Mouse (Mus musculus): ENCODE measurements around the gene Sorl1. TPM values are rescaled to one million over a fixed set of nuclear protein-coding genes. Genes with fewer than 3 reads are reported as not detected.

The Sorl1 gene
- total and polyA plus RNA-seq, 3 experiments = 2.5 to 12.3 (median 6.3) TPM

DNA sequence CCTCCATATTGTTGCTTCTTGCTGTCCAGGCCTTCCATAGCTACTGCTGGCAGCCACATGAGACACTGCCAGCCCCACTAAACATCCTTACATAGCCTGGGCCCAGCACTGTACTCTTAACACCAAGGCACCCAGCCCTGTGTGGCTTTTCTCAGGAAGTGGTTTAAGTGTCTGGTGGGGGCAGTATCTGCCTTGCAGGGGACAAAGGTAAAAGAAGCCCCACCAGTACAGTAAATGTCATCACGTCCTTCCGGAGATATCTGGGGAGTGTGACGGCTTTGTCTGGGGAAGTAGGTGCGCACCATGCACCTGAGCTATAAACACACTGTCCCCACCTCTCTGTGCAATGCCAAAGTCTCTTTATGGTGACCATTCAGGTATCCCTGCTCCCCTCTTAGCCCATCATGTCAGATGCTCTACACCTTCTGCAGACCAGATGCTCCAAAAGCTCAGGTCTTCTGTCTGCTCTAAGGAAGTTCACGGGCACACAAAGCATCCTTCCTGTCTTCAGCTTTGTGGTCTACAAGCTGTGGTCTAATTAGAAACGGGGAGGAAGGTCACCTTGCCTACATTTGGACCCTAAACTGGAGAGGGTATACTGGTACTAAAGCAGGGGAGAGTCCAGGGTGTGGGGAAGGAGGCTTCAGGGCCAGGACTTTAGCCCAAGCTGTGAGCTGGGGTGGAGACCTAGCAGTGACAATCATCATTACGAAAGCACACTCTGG is 26.9 kb downstream of the Sorl1 start:
- peaks cover 0 to 59% of the 10 kb centered on the region in 2 experiments; a peak in 2 of 4 replicates for H3K4me1 ChIP-seq (ENCODE audit: control insufficient read depth in 1 of 2, insufficient read depth in 2 of 2)
- no peaks in the 10 kb centered on the region for H3K9me3 ChIP-seq (replicated peaks; ENCODE audit: low read length)
- peaks cover 0 to 45% of the 10 kb centered on the region in 2 experiments for H3K36me3 ChIP-seq (replicated peaks in 1 of 2; ENCODE audit: control insufficient read depth in 1 of 2, insufficient read depth in 1 of 2, low read length in 1 of 2)
- in situ Hi-C loops (cut with MboI; ENCODE audit: low pct_ligation_motif_present, low pct_unique_long_range_greater_than_20kb, low sequenced_read_pairs) = no loop called here
- H3K79me2 ChIP-seq (replicated peaks; ENCODE audit: control insufficient read depth, extremely low read depth, insufficient read depth, poor library complexity, severe bottlenecking) = no peaks in the 10 kb centered on the region
- no peak overlapping the region for H3K27ac ChIP-seq (ENCODE audit: insufficient read depth, low read depth)
- no peak for DNase-seq (ENCODE audit: extremely low read depth)
- H3K27me3 ChIP-seq (replicated peaks) = no peaks in the 10 kb centered on the region
- no peak overlapping the region for H3K4me3 ChIP-seq (replicated peaks in 1 of 3; ENCODE audit: low read depth in 2 of 3, low read length in 2 of 3, poor library complexity in 1 of 3)
- no peak overlapping the region for H3K4me2 ChIP-seq (ENCODE audit: insufficient read depth, low read depth, poor library complexity, severe bottlenecking)
- dilution Hi-C loops (cut with MboI; ENCODE audit: extremely low pct_ligation_motif_present, extremely low pct_unique_long_range_greater_than_20kb, low sequenced_read_pairs) = no loop called here
- no peak overlapping the region for H3K9ac ChIP-seq (ENCODE audit: insufficient read depth, low read depth)
- TF ChIP-seq SIN3A (IDR thresholded peaks at IDR 0.05; ENCODE audit: low read length) = no peak
- TF ChIP-seq SMC3 (IDR thresholded peaks at IDR 0.05; ENCODE audit: low read depth, low read length) = no peak
- TF ChIP-seq HCFC1 (IDR thresholded peaks at IDR 0.05; ENCODE audit: low read depth, low read length) = no peak
- no peak for TF ChIP-seq POLR2AphosphoS2 (IDR thresholded peaks at IDR 0.05; ENCODE audit: low read depth, low read length)
- TF ChIP-seq USF1 (IDR thresholded peaks at IDR 0.05; ENCODE audit: low read depth, low read length) = no peak
- no peak for TF ChIP-seq JUN (IDR thresholded peaks at IDR 0.05; ENCODE audit: insufficient read depth, low read depth, low read length)
- no peak for TF ChIP-seq NELFE (IDR thresholded peaks at IDR 0.05; ENCODE audit: low read depth, low read length)
- no peak for TF ChIP-seq POLR2A (IDR thresholded peaks at IDR 0.05; ENCODE audit: low read depth, low read length)
- TF ChIP-seq MAX (IDR thresholded peaks at IDR 0.05; ENCODE audit: low read length) = no peak
- no peak for TF ChIP-seq MAZ (IDR thresholded peaks at IDR 0.05; ENCODE audit: low read depth, low read length)
- TF ChIP-seq JUND (conservative IDR thresholded peaks at IDR 0.05; ENCODE audit: low read depth, low read length) = no peak
- TF ChIP-seq CHD2 (IDR thresholded peaks at IDR 0.05; ENCODE audit: low read length) = no peak

DNA sequence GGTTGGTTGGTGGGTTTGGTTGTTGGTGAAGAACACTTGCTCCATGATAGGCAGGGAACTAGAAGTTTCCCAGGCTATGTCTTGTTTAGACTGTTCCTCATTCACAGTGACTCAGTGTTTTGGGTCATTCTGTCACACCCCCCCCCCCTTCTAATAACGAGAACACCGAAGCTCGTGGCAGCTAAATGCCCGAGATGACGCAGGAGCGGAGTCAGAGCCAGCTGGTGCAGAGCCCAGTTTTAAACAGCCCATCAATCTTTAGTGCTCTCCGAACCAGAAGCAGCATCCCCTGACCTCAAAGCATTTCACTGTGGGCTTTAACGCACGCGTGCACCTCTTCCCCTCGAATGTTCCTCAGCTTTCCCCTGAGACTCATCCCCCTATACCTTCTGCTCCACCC is 29.3 kb downstream of the Sorl1 start:
- Histone ChIP-seq H3K36me3 (replicated peaks in 1 of 2; ENCODE audit: control insufficient read depth in 1 of 2, insufficient read depth in 1 of 2, low read length in 1 of 2) (peaks cover 0 to 57% of the 10 kb centered on the region in 2 experiments), H3K27me3 (replicated peaks) (no peaks in the 10 kb centered on the region), H3K27ac (ENCODE audit: insufficient read depth, low read depth) (no peak overlapping the region), H3K9me3 (replicated peaks; ENCODE audit: low read length) (no peaks in the 10 kb centered on the region), H3K4me1 (ENCODE audit: control insufficient read depth in 1 of 2, insufficient read depth in 2 of 2) (peaks cover 0 to 51% of the 10 kb centered on the region in 2 experiments; a peak in 2 of 4 replicates), H3K9ac (ENCODE audit: insufficient read depth, low read depth) (no peak overlapping the region), H3K4me2 (ENCODE audit: insufficient read depth, low read depth, poor library complexity, severe bottlenecking) (no peak overlapping the region), H3K79me2 (replicated peaks; ENCODE audit: control insufficient read depth, extremely low read depth, insufficient read depth, poor library complexity, severe bottlenecking) (no peaks in the 10 kb centered on the region), H3K4me3 (replicated peaks in 1 of 3; ENCODE audit: low read depth in 2 of 3, low read length in 2 of 3, poor library complexity in 1 of 3) (no peak overlapping the region)
- TF ChIP-seq USF1 (IDR thresholded peaks at IDR 0.05; ENCODE audit: low read depth, low read length) = no peak
- no peak for TF ChIP-seq BHLHE40 (IDR thresholded peaks at IDR 0.05; ENCODE audit: low read depth, low read length)
- TF ChIP-seq UBTF (IDR thresholded peaks at IDR 0.05; ENCODE audit: low read depth, low read length) = no peak
- TF ChIP-seq CHD1 (IDR thresholded peaks at IDR 0.05; ENCODE audit: low read depth, low read length) = no peak
- TF ChIP-seq POLR2AphosphoS2 (IDR thresholded peaks at IDR 0.05; ENCODE audit: low read depth, low read length) = no peak
- TF ChIP-seq SIN3A (IDR thresholded peaks at IDR 0.05; ENCODE audit: low read length) = no peak
- dilution Hi-C loops (cut with MboI; ENCODE audit: extremely low pct_ligation_motif_present, extremely low pct_unique_long_range_greater_than_20kb, low sequenced_read_pairs) (no loop called here), in situ Hi-C loops (cut with MboI; ENCODE audit: low pct_ligation_motif_present, low pct_unique_long_range_greater_than_20kb, low sequenced_read_pairs) (no loop called here)
- no peak for DNase-seq (ENCODE audit: extremely low read depth)

Data from CH12.LX (cell line).